Mouse (Mus musculus) lung, adult 10 weeks (tissue): ENCODE results near the gene Olfr1102. TPM values are rescaled to one million over a fixed set of nuclear protein-coding genes. Genes with fewer than 3 reads are reported as not detected.

ENCODE experiments used
- polyA plus RNA-seq: library from polyadenylated mRNA; stranded (reverse); fragments of 350-450 nt; fragmentation: Illumina TruSeq; extraction: RNeasy Lipid Tissue Mini Kit (QIAGEN cat#74804); gene quantifications from one replicate; pipeline ENCODE4 v1.2.3, GENCODE M21; 2014; ENCODE audit warnings: low read depth, low replicate concordance; ENCODE audit not compliant: insufficient read depth

Olfr1102 gene
- not detected for polyA plus RNA-seq

DNA sequence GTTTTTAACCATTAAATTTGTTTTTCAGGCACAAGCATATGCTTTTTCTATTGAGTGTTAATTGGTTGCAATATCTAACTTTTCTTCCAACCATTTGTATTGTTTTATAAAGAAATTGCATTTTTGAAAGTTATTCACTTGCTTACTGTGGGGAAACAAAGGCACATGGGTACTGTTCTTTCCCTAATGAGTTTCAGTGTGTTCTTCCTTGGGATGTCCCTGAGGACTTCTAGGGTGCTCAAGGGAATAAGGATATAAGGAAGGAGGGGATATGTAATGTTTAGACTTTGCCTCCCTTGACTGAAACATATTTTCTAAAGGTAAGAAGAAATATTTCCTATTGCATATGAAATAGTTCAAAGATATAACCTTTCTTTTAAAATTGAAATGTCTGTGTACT is at the start of gene Olfr1102:
Gene Olfr1102 (plus strand): TSS at position 301 of the 400 bp plus-strand sequence.

DNA sequence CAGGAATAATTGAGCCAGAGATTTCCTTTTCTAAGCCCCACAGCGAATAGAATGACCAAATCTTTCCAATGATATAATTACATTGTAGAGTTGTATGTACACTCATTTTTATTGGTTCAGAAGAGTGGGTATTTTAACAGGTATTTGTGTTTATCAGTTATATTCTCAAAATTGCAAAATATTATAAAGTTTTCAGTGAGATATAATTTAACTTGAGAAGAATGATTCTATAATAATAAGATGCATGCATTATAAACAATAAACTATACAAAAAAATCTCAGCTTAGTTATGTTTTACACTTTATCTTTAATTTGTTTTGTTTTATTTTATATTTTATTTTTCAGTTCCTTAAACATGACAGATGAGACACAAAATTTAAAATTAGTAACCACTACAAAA is 37.6 kb upstream of the Olfr1102 start, which contains the start of gene Olfr1099:
Gene Olfr1099 (minus strand): TSS at position 101 of the 400 bp plus-strand sequence.

DNA sequence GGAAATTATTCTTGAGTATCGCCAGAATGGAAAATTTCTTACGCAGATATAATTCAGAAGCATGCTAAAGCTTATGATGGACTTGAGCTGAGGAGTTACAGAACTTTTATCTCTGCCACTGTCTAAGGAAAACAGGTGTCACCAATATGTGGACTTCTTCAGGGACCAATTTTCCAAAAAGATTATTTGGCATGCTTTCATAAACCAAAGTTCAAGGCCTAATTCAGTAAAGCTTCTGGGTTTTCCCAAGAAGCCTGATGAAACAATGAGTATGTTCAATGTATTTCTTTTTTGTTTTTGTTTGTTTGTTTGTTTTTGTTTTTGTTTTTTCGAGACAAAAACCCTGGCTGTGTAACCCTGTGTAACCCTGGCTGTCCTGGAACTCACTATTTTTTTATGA is 18.3 kb upstream of the Olfr1102 start, which contains the start of gene Olfr1100:
Gene Olfr1100 (minus strand): TSS at position 101 of the 400 bp plus-strand sequence.

DNA sequence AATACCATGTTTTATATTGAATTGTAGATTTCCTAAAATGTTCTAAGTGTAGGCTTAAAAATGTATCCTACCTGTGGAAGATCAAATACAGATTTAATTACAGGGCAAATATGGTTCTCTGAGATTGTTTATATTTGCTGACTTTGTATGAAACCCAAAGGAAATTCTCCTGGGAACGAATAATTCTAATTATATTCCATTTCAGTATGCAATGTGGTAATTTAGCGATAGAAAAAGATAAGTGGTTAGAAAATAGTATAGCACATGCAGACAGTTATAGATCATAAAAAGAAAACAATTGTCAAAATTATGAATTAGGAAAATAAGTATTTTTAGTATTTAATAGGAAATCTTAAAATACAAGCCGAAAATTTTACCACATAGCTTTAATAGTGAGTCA is 7.1 kb upstream of the Olfr1102 start, which contains the start of gene Olfr1101:
Gene Olfr1101 (minus strand): TSS at position 101 of the 400 bp plus-strand sequence.

DNA sequence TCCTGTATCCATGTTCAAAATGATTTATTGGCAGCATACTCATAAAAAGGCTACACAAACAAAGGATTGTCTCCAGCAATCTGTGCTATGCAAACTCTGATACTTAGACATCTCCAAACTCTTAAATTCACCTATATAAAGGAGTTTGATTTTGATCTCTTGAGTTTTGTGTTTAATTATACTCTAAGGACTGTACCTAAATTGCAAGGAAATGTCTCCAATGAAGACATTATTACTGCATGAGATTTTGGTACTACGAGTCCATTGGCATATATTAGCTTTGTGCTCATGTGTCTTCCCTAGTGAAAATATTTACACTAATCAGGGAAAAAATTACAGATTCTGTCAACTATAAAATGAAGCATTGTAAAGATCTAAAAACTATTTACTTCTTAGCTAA is 28.8 kb downstream of the Olfr1102 start, which contains the start of gene Olfr1104:
Gene Olfr1104 (minus strand): TSS at position 101 of the 400 bp plus-strand sequence.

DNA sequence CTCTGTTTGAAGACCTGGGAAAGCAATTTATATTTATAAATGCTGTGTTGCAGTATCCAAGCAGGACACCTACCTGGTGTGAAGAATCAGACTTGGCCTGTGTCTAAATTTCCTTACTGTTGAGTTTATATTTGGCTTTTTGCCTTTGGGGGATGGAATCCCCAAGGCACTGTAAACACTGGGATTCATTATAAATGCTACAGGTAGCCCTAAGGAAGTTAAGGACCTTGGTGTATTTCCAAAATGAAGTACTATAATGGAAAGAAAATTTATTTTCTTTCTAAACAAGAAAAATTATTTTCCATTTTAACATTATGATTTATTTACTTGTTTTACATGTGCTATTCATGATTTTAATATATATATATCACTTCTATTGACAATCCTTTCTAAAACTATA is 38.2 kb downstream of the Olfr1102 start, which contains the start of gene Olfr1105:
Gene Olfr1105 (minus strand): TSS at position 101 of the 400 bp plus-strand sequence.

DNA sequence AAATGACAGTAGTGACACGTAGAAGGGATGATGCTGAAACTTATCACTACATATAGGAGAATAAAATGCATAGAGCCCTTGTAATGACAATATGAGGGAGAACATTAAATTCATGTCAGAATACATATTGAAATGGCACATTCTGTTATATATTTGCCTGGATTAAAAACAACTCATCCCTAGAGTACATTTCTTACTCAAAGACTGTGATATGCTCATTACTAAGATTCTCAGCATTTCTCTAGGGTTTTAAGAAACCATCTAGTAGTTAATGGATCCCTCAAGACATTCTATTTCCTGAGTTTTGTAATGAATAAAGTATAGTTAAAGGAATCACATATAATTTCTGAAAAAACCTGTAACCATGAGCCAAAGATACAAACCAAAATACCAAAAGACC is 54.0 kb downstream of the Olfr1102 start, which contains the start of gene Olfr1106:
Gene Olfr1106 (minus strand): TSS at position 101 of the 400 bp plus-strand sequence.

Other genes starting within 250 kb of the Olfr1102 start
- not detected for gene Olfr1090, start 239.4 kb upstream of the Olfr1102 start, polyA plus RNA-seq
- gene Olfr1093, start 215.9 kb upstream of the Olfr1102 start, polyA plus RNA-seq = not detected
- gene Olfr141, start 188.4 kb upstream of the Olfr1102 start, polyA plus RNA-seq = not detected
- gene Olfr1094, start 173.7 kb upstream of the Olfr1102 start, polyA plus RNA-seq = not detected
- gene Olfr1095, start 146.7 kb upstream of the Olfr1102 start, polyA plus RNA-seq = not detected
- gene Gm13723, start 123.6 kb upstream of the Olfr1102 start, polyA plus RNA-seq = not detected
- not detected for gene Olfr1097, start 106.2 kb upstream of the Olfr1102 start, polyA plus RNA-seq
- gene Olfr1098, start 73.9 kb upstream of the Olfr1102 start, polyA plus RNA-seq = not detected
- gene Olfr1099, start 37.7 kb upstream of the Olfr1102 start, polyA plus RNA-seq = not detected
- not detected for gene Olfr1100, start 18.4 kb upstream of the Olfr1102 start, polyA plus RNA-seq
- not detected for gene Olfr1101, start 7.2 kb upstream of the Olfr1102 start, polyA plus RNA-seq
- gene Olfr1104, start 28.7 kb downstream of the Olfr1102 start, polyA plus RNA-seq = not detected
- not detected for gene Olfr1105, start 38.1 kb downstream of the Olfr1102 start, polyA plus RNA-seq
- not detected for gene Olfr1106, start 53.9 kb downstream of the Olfr1102 start, polyA plus RNA-seq
- not detected for gene Olfr1107, start 77.4 kb downstream of the Olfr1102 start, polyA plus RNA-seq
- gene Olfr1109, start 97.6 kb downstream of the Olfr1102 start, polyA plus RNA-seq = not detected
- gene Olfr259, start 116.2 kb downstream of the Olfr1102 start, polyA plus RNA-seq = not detected
- gene Olfr1110, start 141.9 kb downstream of the Olfr1102 start, polyA plus RNA-seq = not detected
- not detected for gene Olfr1111, start 154.2 kb downstream of the Olfr1102 start, polyA plus RNA-seq
- gene Olfr1112, start 189.4 kb downstream of the Olfr1102 start, polyA plus RNA-seq = not detected
- gene Olfr1113, start 210.6 kb downstream of the Olfr1102 start, polyA plus RNA-seq = not detected
- not detected for gene Olfr1115, start 249.6 kb downstream of the Olfr1102 start, polyA plus RNA-seq